Mouse (Mus musculus) myocyte (in vitro differentiated cells): ENCODE data around the gene Rpl37.

ENCODE experiments used
- MAX ChIP-seq: IDR thresholded peaks from one replicate; pipeline ENCODE4 v1.6.1; 2011; ENCODE audit warnings: low read depth, mild to moderate bottlenecking, control low read depth
- MYOD1 ChIP-seq, 3 experiments: IDR thresholded peaks; one replicate each; pipeline ENCODE4 v1.6.1; 2011; ENCODE audit warnings: control low read depth in 2 of 3, low read depth in 2 of 3, mild to moderate bottlenecking in 2 of 3, moderate library complexity in 1 of 3; ENCODE audit not compliant: insufficient read length in 2 of 3, control insufficient read depth in 1 of 3
- POLR2A ChIP-seq: IDR thresholded peaks from one replicate; pipeline ENCODE4 v1.6.1; 2011; ENCODE audit warnings: low read depth, mild to moderate bottlenecking, control low read depth, moderate library complexity; ENCODE audit not compliant: insufficient read length
- POLR2AphosphoS2 ChIP-seq: IDR thresholded peaks from one replicate; pipeline ENCODE4 v1.6.1; 2011; ENCODE audit warnings: low read depth, control low read depth; ENCODE audit not compliant: insufficient read length
- REST ChIP-seq: IDR thresholded peaks from one replicate; pipeline ENCODE4 v1.6.1; 2011; ENCODE audit warnings: mild to moderate bottlenecking, control low read depth, moderate library complexity; ENCODE audit not compliant: insufficient read depth, insufficient read length
- TCF12 ChIP-seq: IDR thresholded peaks from one replicate; pipeline ENCODE4 v1.6.1; 2011; ENCODE audit warnings: mild to moderate bottlenecking, control low read depth; ENCODE audit not compliant: poor library complexity, insufficient read depth, severe bottlenecking
- USF1 ChIP-seq: IDR thresholded peaks from one replicate; pipeline ENCODE4 v1.6.1; 2011; ENCODE audit warnings: low read depth, mild to moderate bottlenecking, control low read depth, moderate library complexity

DNA sequence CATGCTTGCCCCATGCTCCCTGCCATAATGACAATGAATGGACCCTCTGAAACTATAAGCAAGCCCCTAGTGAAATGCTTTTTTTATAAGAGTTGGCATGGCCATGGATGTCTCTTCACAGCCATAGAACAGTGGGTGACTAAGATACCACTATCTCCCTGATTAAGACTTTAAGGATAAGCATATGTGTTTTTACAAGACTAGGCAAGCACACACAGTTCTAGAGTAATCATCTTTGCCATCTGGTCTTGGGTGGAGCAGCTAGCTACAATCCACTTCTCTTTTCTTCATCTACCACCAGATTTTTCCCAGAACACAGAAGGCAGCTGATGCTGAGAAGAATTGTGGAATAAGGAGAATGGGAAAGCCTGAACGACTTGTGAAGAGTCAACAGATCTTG, 35.2 kb upstream of the Rpl37 start:
- no peak for TF ChIP-seq USF1
- no peak for TF ChIP-seq REST
- no peak for TF ChIP-seq POLR2A
- no peak for TF ChIP-seq POLR2AphosphoS2
- TF ChIP-seq MYOD1 (IDR thresholded peaks at IDR 0.05; ENCODE audit: control insufficient read depth in 1 of 3, insufficient read length in 2 of 3, low read depth in 2 of 3), result no peak
- no peak for TF ChIP-seq MAX
- TF ChIP-seq TCF12, result no peak
